Mouse (Mus musculus) left cerebral cortex, postnatal 14 days (tissue): ENCODE data around the gene Ripply2. TPM values are rescaled to one million over a fixed set of nuclear protein-coding genes. Genes with fewer than 3 reads are reported as not detected.

Source experiments
- DNase-seq, 2 experiments: peaks; one replicate each; pipeline ENCODE4 v3.0.0; 2021 to 2022; ENCODE audit warnings: low spot score in 2 of 2, mixed read lengths in 1 of 2
- intact Hi-C: fragments of 180-260 bp; cut with DNase I; formaldehyde crosslinking; loops from one replicate; pipeline ENCODE4 v1.15.1; 2025
- total RNA-seq, 2 experiments: library from RNA; stranded (reverse); gene quantifications; 2 replicates each; pipeline ENCODE4 v1.2.3; 2021

Ripply2 gene
- total RNA-seq, 2 experiments from 2014 or later, result 4.2 to 7.5 TPM

DNA sequence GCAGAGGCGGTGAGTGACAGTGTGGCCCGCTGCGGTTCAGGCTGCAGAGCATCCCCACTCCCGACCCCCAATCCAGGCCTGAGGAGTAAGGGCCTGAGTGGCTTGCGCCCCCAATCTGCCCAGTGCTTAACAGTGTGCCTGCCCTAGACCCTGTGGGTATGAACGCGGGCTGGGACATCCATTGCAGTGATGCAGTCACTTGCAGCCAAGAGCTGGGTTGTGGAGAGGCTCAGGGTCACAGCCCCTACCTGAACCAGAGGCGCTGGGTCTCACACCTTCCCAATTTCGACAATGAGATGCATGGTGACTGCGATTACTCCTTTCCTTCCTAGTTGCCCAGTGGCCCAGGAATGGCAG is 579 bp downstream of the Ripply2 start:
- no peak for DNase-seq
- intact Hi-C loops, result loop anchor here (5.0 kb wide), 1 partner anchor 134 kb away; the partner anchor contains the start of gene Snap91

DNA sequence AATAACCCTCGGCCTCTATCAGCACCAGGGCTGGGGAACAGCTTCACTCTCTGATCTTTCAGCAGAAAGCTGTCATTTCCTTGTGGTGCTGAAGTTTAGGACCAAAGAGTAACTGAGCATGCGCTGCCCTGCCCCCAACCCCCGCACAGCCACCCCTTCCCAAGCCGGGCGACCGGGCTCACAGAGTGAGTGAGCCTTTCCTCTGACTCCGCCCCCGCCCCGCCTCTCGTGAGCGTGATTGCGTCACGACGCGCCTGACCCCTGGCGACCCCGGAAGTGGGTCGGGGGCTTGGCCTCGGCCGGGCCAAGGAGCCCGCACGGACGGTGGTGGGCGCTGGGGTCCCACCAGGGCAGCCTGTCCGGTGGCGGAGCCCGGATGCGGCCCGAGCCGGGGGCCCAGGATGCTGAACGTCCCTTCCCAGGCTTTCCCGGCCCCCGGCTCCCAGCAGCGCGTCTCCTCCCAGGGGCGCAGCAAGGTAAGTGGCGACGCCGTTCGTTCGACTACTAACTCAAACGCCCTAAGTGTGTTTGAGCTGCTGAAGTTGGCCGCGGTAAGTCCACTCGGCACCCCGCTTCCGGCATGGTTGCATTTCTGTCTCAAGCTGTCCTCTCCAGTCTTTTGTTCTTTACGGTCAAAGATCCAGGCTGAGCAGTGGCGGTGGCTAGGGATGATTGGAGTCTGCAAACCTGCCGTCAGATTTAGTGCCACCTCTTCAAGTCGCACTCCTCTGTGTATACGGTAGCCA is 6.6 kb downstream of the Ripply2 start, which contains the start of gene Cyb5r4:
Gene Cyb5r4 (plus strand): TSS at position 237 of the 746 bp plus-strand sequence.
- peak; percentile 95 for DNase-seq
- intact Hi-C loops, result loop anchor here (10.0 kb wide), 1 partner anchor 427 kb away; no protein-coding TSS in a partner anchor

DNA sequence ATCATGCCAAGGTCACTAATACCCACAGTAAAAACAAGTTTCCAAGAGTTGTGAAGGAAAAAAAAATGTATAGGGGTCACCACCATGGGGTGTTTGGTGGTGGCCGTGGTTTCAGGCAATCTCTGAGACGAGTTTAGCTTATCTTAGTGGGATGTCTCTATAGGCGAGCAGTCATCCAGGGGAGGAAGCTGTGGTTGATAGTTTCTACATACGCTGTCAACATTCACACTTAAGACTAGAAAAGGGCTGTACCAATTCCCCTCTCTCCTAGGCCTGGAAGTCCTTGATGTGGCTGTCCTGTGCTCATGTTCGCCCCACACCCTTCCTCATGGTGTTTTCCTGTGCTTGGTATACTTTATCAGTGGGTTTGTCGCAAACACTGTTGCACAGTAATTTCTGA is 10.4 kb downstream of the Ripply2 start:
- no peak for DNase-seq
- intact Hi-C loops, result loop anchor here (2.0 to 10.0 kb wide), 2 partner anchors 223 to 431 kb away; no protein-coding TSS in a partner anchor

DNA sequence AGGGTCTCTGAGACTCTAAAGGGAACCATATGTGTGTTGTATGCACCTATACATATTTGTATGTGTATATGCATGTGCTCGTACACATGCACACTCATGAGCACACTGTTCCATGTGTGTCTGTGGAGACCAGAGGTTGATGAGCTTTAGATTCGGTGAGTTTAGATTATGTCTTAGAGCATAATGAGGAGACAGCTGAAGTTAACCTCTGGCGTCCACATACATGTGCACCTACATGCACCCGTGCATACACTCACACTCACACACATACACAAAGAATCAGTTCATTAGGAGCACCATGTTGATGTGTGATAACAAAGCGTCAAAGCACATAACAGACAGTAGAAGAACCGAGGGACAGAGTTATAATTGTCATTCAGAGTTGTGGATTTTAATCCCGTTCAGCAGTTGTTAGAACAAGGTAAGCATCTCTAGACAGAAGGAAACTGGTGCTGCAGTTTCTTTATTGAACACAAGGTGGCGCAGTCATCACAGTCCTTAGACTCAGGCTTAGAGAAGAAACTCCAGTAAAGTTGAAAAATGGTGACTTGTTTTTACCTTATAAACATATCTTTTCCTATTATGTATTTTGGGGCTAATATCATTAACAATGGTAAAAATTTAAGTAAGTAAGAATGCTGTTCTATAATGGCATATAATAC is 12.2 kb downstream of the Ripply2 start:
- peak; percentile 81 to 86 for DNase-seq
- intact Hi-C loops, result loop anchor here (2.0 to 10.0 kb wide), 2 partner anchors 221 to 433 kb away; no protein-coding TSS in a partner anchor

DNA sequence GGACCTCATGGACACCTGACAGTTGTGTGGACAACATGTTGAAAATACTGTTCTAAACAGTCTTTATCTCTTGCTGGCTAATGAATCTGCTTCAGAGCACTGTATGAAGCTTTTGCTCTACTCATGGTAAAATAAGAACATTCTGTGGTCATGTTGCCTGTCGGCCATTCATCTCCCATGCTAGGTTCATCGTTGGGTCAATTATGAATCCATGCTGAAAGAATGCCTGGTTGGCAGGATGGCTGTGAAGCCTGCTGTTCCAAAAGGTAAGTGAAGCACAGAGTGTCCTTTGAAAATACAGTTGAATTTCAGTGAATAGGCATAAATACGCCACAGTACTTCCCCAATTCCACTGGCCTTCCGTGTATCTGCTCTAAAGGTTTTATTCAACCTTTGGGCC is 16.9 kb downstream of the Ripply2 start:
- intact Hi-C loops, result no loop called here
- DNase-seq, result no peak

DNA sequence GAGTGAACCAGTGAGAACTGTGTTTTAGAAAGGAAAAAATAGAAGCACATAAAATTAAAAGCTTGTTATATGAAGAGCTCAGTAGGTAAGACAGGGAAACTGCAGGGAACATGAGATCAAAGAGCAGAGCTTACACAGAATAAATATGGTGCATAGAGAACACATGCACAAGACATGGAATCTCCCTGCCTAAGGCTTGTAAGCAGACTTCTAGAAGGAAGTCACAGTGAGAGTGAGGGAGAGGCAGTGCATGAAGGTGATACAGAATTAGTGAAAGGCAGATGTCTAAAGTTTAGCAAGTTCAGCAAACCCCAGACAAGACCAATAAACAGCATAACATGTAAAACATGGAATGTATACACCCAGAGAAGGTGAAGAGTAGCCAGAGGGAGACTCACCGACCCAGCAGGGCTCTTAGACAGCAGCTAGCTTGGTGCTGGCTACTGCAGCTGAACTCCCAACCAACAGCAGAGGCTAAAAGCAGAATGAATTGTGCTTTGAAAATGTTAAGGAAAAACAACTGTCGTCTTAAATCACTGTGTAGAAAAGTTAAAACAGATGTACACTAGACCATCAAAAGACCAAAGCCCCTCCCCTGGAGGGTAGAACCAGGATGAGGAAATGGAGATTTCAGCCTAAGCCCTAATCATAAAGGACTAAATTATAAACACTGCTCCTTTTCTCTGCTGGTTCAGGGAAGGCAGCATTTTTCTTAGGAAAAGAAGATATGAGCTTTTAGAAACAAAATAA is 19.7 kb downstream of the Ripply2 start:
- intact Hi-C loops, result no loop called here
- no peak for DNase-seq

DNA sequence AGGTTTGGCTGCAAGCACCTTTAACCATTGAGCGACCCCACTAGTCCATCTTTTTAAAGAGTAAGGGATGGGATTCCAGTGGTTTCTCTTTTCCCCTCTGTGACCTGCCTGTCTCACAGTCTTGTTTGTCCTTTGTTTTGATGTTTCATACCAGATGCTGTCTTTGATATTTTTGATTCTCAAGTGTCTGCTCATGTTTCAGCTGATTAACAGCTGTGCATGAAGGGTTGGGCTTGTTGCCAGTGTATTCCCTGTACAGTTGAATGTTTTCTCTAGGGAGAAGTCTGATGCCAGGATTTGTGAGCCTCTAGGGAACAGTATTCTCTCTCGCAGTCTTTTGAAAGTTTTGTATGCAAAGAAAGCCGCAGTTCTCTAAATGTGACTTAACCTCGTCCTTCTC is 34.1 kb downstream of the Ripply2 start:
- intact Hi-C loops, result no loop called here
- peak; percentile 20 to 32 for DNase-seq

DNA sequence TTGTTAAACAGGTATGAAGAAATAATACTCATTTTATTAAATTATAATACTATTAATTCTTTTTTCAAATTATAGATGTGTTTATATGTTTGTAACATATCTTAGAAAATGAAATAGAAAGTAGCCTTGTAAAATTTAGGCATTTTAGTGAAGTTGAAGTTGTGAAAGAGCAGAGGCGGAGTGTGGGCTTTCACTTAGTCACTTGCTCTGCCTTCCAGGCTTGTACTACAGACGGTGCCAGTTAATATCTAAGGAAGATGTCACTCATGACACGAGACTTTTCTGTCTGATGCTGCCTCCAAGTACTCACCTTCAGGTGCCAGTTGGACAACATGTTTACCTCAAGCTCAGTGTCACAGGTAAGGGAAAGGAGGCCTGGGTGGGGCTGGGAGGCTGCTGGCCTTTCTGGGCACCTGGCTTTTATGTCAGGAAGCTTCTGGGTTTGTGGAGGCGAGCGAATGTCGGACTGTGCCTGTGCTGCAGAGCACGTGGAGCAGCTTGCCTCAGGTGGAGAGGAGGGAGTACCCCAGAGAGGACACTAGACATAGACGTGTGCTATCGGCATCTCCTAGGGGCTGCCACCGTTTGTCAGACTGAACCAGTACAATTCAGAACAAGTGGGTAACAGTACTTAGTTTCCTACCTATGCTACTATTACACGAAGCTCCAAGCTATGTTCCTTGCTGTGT is 40.4 kb downstream of the Ripply2 start:
- DNase-seq, result no peak
- intact Hi-C loops, result loop anchor here (10.0 kb wide), 1 partner anchor 149 kb away; no protein-coding TSS in a partner anchor

DNA sequence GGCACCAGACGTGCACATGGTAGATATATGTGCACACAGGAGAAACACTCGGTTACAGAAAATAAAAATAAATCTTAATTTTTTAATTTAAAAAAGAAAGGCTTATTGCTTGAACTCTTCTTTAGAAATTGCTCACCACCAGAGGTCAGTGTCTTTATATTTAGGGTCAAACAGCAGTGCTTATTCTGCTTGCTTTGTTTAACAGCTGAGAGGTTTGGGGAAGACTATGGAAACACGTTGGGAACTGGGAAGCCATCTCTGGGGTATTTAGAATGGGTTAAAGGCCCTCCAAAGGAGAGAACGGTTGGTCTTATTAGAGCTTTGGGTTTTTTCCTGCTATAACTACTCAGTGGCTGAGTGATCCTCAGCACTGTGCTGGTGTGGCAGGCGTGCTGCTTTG is 47.0 kb downstream of the Ripply2 start:
- intact Hi-C loops, result no loop called here
- DNase-seq, result no peak

DNA sequence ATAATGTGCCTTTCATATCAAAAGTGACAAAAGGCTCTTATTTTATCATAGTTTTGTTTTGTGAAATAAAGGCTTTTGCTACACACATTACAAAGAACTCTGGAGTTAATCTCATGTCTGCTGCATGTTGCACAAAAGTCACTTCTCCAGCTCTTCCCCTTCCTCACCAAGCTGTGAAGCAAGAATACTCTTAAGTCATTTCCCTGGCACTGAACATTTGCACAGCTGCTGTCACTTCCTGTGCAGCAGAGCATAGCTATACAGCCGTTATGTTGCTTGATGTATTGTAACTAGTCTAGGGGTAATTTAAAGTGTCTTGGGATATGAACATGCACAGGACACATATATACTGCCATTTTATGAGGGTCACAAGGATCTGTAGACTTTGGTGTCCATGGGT is 52.8 kb downstream of the Ripply2 start:
- intact Hi-C loops, result no loop called here
- no peak for DNase-seq

Other genes starting within 250 kb of the Ripply2 start
- gene Snap91, start 134.9 kb upstream of the Ripply2 start, total RNA-seq, result 100 to 1,000 TPM; 503 to 508 TPM
- 10 to 100 TPM; 28.1 to 34.7 TPM for gene Cyb5r4, start 6.5 kb downstream of the Ripply2 start, total RNA-seq
- gene Mrap2, start 128.8 kb downstream of the Ripply2 start, total RNA-seq, result 1 to 10 TPM; 3.3 to 4.7 TPM
- 1 to 10 TPM; 6.4 to 7.7 TPM for gene Cep162, start 240.0 kb downstream of the Ripply2 start, total RNA-seq